Mouse (Mus musculus) embryonic fibroblast, embryonic 13.5 days (primary cell): ENCODE results near the gene Spns2. TPM values are rescaled to one million over a fixed set of nuclear protein-coding genes. Genes with fewer than 3 reads are reported as not detected.
"Not testable (repeated sequence)": the region's sequence is repeated elsewhere in the genome, so short reads cannot be mapped to it uniquely, and the experiment has no call there.

Experiments used
- H3K27ac ChIP-seq: 2 replicates; pipeline ENCODE4 v1.5.1; 2012; ENCODE audit warnings: low read length, control low read depth, inconsistent platforms; ENCODE audit not compliant: insufficient read depth
- H3K4me1 ChIP-seq: 2 replicates; pipeline ENCODE4 v1.6.1; 2011; ENCODE audit warnings: low read length; ENCODE audit not compliant: control insufficient read depth, insufficient read depth
- H3K4me3 ChIP-seq: 2 replicates; pipeline ENCODE4 v1.5.1; 2011; ENCODE audit warnings: mild to moderate bottlenecking, control low read depth, low read length; ENCODE audit not compliant: insufficient read depth
- CTCF ChIP-seq: IDR thresholded peaks from 2 replicates; pipeline ENCODE4 v1.5.1; 2011; ENCODE audit warnings: mild to moderate bottlenecking, control low read depth, low read length, moderate library complexity, borderline replicate concordance; ENCODE audit not compliant: insufficient read depth
- POLR2A ChIP-seq: IDR thresholded peaks from 2 replicates; pipeline ENCODE4 v1.6.1; 2011; ENCODE audit warnings: low read depth, mild to moderate bottlenecking, control low read depth, low read length, moderate library complexity
- polyA plus RNA-seq: library from polyadenylated mRNA; stranded (reverse); fragments of >200 nt; gene quantifications from 2 replicates; pipeline ENCODE4 v1.2.4, GENCODE M21; 2011; ENCODE audit warnings: low read depth; ENCODE audit not compliant: missing spikeins, insufficient read length

Spns2 gene
- polyA plus RNA-seq, 1 experiment = 1.3 TPM

DNA sequence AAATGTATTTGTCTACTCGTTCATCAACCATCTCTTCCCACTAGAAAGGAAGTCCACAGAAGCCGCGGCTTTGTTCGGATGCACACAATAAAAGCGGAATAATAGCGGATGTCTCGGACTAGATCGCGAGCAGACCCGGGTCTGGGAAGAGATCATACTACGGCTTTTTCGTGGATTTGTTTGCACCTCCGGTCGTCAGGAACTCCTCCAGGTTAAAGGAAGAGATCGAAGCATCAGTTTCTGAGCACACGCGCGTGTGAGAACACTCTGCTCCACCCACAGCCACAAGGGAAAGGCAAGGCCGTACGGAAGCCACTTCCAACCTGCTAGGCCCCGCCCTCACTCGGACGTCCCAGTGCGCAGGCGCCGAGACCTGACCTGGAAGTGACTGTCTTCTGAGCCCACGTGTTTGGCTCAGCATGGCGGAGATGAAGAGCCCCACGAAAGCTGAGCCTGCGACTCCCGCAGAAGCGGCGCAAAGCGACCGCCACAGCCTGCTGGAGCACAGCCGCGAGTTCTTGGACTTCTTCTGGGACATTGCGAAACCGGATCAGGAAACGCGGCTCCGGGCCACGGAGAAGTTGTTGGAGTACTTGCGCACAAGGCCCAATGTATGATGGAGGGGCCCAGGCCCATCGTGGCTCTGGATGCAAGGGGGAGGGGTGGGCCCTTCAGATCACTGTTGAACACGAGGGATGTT is 48.6 kb downstream of the Spns2 start, which contains the start of gene Mybbp1a:
Gene Mybbp1a (plus strand): TSS at position 391 of the 700 bp plus-strand sequence.
- Histone ChIP-seq H3K4me3 (peak within 1 kb of the TSS; percentile 96), H3K4me1 (peaks cover 2% of the 10 kb centered on the region; the same call in 1 of the 2 replicates), H3K27ac (peak within 1 kb of the TSS; percentile 79)
- TF ChIP-seq POLR2A = peak; percentile 97
- no peak for TF ChIP-seq CTCF

DNA sequence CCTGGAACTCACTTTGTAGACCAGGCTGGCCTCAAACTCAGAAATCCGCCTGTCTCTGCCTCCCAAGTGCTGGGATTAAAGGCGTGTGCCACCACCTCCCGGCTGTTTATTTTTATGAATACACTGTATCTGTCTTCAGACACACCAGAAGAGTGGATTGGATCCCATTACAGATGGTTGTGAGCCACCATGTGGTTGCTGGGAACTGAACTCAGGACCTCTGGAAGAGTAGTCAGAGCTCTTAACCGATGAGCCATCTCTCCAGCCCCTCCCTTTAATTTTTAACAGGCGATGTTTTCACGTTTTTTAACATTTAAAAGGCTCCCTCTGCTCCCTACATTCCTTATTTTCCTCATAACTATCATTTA is 49.1 kb downstream of the Spns2 start:
- Histone ChIP-seq H3K27ac (peak overlapping the region; percentile 79), H3K4me3 (peak overlapping the region; percentile 96)
- not testable (repeated sequence) for H3K4me1 ChIP-seq

DNA sequence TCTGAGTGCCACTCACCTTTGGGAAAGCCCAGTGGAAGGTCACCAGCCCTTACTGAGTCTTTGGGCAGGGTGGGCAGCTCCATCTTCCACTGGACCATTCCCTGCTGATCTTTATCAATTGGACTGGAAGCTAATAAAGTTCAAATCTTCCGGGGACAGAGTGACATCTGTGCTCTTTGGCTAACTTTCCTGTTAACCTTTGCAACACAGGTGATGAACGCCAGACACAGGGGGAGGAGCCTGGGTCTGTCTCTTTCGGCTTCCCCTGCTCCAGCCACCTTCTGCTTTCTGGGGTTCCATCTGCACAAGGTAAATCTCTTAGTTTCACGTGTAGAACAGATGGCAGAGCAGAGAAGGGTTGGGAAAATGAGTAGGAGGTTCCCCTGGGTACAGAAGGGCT is 51.3 kb downstream of the Spns2 start:
- Histone ChIP-seq H3K4me3 (no peak overlapping the region), H3K4me1 (peaks cover 2% of the 10 kb centered on the region; the same call in 1 of the 2 replicates), H3K27ac (no peak overlapping the region)
- TF ChIP-seq POLR2A (no peak), CTCF (no peak)

DNA sequence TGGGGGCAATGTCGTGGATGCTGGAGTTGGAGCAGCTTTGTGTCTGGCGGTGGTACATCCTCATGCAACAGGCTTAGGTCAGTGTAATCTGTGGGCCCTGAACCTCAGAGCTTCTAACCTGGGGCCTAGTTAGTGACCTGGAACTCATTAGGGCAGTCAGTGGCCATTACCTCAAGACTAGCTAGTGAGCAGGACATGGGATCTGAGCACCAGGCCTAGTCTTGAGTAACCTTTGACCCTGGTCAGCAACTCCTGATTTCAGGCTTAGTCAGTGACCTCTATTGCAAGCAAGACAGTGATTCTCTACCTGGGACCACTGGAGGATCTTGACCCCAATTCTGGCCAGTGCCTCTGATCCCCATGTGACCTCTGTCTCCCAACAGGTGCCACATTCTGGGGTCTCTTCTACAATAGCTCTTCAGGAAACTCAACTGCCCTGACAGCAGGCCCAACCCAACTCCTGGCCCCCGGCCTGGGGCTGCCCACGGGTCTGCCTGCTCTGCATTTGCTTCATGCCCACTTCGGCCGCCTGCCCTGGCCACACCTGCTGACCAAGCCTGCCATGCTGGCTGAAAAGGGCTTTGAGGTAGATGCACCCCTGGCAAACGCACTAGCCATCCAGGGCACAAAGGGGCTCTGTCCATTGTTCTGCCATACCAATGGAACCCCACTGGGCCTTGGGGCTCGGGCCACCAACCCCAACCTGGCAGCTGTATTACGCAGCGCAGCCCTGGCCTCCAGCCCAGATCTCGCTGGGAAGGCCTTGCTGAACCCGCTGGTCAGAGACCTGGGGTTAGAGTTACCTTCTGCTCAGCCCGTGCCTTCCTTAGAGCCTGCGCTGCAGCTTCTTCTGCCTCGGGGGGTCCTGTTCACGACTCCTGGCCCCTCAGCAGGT is 52.7 kb downstream of the Spns2 start:
- Histone ChIP-seq H3K27ac (no peak overlapping the region), H3K4me1 (no peaks in the 10 kb centered on the region), H3K4me3 (no peak overlapping the region)
- TF ChIP-seq CTCF (no peak), POLR2A (no peak)

DNA sequence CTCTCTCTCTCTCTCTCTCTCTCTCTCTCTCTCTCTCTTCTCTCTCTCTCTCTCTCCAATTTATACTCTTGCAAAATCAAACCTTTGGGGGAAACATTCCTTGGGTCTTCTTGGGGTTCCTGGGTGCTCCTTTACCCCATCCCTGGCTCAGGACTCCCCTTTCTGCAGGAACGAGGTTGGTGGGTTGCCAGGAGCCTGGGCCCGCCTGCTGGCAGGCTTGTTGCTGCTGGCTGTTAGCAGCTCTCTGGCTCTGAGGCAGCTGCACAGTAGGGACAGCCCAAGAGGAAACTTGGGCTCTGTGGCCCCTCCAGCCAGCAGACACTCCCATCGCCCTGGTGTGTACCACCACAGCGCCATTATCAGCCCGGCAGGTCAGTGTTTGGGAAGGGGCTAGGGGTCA is 53.4 kb downstream of the Spns2 start:
- Histone ChIP-seq H3K4me3 (no peak overlapping the region), H3K27ac (no peak overlapping the region), H3K4me1 (no peaks in the 10 kb centered on the region)
- TF ChIP-seq CTCF (no peak), POLR2A (no peak)

DNA sequence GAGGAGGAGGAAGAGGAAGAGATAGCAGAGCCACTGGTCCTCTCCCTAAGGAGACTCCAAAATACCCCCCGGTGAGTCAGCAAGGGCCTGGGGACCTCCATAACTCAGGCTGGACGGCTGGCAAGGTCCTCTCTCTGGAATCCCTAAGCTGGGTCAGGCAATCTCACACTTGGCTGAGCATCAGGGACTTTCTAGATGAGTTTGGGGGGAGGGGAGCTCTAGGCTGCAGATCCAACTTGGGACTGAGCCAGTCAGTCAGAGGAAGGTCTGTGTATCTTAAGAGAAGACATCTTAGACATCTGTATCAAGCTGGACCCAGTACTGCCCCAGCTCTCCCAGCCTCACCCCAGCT is 54.0 kb downstream of the Spns2 start:
- H3K4me3 ChIP-seq = no peak overlapping the region
- TF ChIP-seq CTCF (no peak), POLR2A (no peak)

DNA sequence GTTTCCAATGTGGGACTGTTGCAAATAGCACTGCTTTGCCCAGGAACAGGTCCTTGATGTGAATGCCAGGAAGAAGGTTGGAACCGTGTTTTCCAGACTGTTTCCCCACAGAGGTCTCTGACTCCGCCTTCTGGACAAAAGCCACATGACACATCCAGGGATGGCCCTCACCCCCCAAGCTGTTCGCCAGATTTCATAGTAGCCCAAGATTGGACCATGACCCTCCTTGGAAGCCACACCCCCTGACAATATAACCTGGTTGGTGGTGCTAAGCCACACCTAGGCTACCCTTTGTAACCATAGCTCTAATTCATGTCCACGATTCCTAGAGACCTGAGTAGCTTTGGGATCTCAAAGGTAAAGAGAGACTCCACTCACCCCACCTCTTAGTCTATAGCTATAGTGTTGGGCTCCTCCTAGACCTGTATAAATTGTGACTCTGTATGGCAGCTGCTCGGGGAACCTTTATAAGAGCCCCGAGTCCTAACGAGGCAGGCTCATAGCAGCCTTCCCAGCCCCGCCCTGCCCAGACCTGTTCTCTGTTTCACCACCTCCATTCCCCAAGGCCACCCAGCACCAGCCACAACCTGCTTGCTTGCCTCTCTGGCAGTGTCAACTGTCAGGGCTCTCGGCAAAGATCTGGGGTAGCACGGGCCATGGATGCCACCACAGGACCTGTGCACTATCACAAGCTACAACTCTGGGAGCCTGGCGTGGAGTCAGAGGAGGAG is 54.6 kb downstream of the Spns2 start, which contains the start of gene Ggt6:
Gene Ggt6 (plus strand): TSS at position 564 of the 731 bp plus-strand sequence.
- Histone ChIP-seq H3K27ac (no peak within 1 kb of the TSS), H3K4me3 (no peak within 1 kb of the TSS)
- no peak for TF ChIP-seq POLR2A
- no peak for TF ChIP-seq CTCF

More for the DNA sequence above, 54.0 kb downstream of the Spns2 start:
- Histone ChIP-seq H3K27ac (no peak overlapping the region), H3K4me1 (no peaks in the 10 kb centered on the region)

DNA sequence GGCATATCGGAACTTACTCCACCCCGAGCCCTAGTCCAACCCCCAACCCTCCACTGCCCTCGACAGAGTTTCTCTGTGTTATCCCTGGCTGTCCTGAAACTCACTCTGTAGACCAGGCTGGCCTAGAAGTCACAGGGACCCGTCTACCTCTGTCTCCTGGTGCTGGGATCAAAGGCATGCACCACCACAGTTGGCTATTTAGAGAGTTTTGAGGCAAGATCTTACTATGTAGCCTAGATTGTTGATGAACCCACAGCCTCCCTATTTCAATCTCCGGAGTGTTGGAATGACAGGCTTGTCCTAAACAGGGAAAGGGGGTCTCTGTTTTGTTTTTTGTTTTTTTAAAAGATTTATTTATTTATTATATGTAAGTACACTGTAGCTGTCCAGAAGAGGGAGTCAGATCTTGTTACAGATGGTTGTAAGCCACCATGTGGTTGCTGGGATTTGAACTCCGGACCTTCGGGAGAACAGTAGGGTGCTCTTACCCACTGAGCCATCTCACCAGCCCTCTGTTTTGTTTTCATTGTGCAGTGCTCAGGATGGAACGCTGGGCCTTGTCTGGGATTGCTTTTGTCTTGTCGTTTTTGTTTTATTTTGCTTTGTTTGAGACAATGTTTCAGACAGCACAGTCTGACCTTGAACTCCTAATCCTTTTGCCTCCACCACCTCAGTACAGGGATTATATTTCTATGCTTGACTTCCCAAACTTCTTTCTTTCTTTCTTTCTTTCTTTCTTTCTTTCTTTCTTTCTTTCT is 59.2 kb downstream of the Spns2 start:
- not testable (repeated sequence) for H3K27ac ChIP-seq, H3K4me1 ChIP-seq, H3K4me3 ChIP-seq

More for the DNA sequence above, 54.6 kb downstream of the Spns2 start, which contains the start of gene Ggt6:
- H3K4me1 ChIP-seq = no peaks in the 10 kb centered on the region

DNA sequence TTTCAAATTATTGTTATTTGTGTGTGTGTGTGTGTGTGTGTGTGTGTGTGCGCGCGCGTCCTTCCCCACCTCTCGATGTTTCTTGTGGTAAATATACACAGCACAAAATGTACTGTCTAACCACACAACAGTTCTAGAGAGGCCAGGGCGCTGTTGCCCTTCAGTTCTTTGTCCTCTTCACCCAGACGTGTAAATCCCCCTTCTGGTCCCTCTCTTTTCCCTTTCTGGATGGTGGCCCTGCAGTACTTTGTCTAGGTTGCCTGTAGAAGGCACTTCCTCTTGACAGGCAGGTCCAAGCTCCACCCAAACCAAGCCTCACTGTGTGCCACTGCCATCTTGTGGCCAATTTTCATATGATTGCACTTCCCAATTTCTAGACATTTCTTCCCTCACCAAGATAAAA is 60.4 kb downstream of the Spns2 start:
- H3K4me3 ChIP-seq = no peak overlapping the region
- TF ChIP-seq POLR2A = no peak
- peak; percentile 76; the same call in 1 of the 2 replicates for TF ChIP-seq CTCF
- no peak overlapping the region for H3K27ac ChIP-seq
- no peaks in the 10 kb centered on the region for H3K4me1 ChIP-seq
